Mouse (Mus musculus) brain, embryonic 14.5 days (tissue): ENCODE measurements around the gene Milr1.

Source experiments
- CTCF ChIP-seq: fragments of 200-500 bp; IDR thresholded peaks from 2 replicates; pipeline ENCODE4 v1.5.1; 2012; ENCODE audit warnings: inconsistent platforms, mild to moderate bottlenecking, moderate library complexity, borderline replicate concordance; ENCODE audit not compliant: insufficient read depth, insufficient read length; ENCODE audit errors: extremely low read depth
- POLR2A ChIP-seq: fragments of 200-500 bp; IDR thresholded peaks from 2 replicates; pipeline ENCODE4 v1.6.1; 2012; ENCODE audit warnings: mild to moderate bottlenecking, inconsistent platforms, borderline replicate concordance; ENCODE audit not compliant: poor library complexity, insufficient read depth, insufficient read length, severe bottlenecking; ENCODE audit errors: extremely low read depth

GRCm38 (mm10) chr11:106703931-106704330 is 47.1 kb upstream of the Milr1 start:
- TF ChIP-seq CTCF (no peak), POLR2A (no peak)
